Mouse (Mus musculus): ENCODE results near the gene Hmx3. TPM values are rescaled to one million over a fixed set of nuclear protein-coding genes. Genes with fewer than 3 reads are reported as not detected.

The Hmx3 gene
- total and polyA plus RNA-seq, 3 experiments = not detected

- TF ChIP-seq TCF12 (IDR thresholded peaks at IDR 0.05; ENCODE audit: low read depth, low read length) = peak; percentile 48; the same call in 1 of the 2 replicates
- peak; percentile 94 for TF ChIP-seq UBTF (IDR thresholded peaks at IDR 0.05; ENCODE audit: low read depth, low read length)
- no peak for TF ChIP-seq JUN (IDR thresholded peaks at IDR 0.05; ENCODE audit: insufficient read depth, low read depth, low read length)
- TF ChIP-seq JUND (conservative IDR thresholded peaks at IDR 0.05; ENCODE audit: low read depth, low read length) = no peak
- peak; percentile 16; the same call in 1 of the 2 replicates for TF ChIP-seq MXI1 (IDR thresholded peaks at IDR 0.05; ENCODE audit: low read depth, low read length)
- no peak for TF ChIP-seq SMC3 (IDR thresholded peaks at IDR 0.05; ENCODE audit: low read depth, low read length)
- 0 out of 2 replicates have a peak, but pooled peaks have one; percentile 7 for TF ChIP-seq IRF4 (IDR thresholded peaks at IDR 0.05; ENCODE audit: low read depth, low read length)
- TF ChIP-seq CHD1 (IDR thresholded peaks at IDR 0.05; ENCODE audit: low read depth, low read length) = 0 out of 2 replicates have a peak, but pooled peaks have one; percentile 48
- peak; percentile 57 for TF ChIP-seq ELF1 (IDR thresholded peaks at IDR 0.05; ENCODE audit: low read depth, low read length)
- no peak for TF ChIP-seq TBP (conservative IDR thresholded peaks at IDR 0.05; ENCODE audit: low read depth, low read length)
- no peak for TF ChIP-seq ZMIZ1 (IDR thresholded peaks at IDR 0.05; ENCODE audit: low read depth, low read length)
- TF ChIP-seq SIN3A (IDR thresholded peaks at IDR 0.05; ENCODE audit: low read length) = 0 out of 2 replicates have a peak, but pooled peaks have one; percentile 50
- peak; percentile 27; the same call in 1 of the 2 replicates for TF ChIP-seq HCFC1 (IDR thresholded peaks at IDR 0.05; ENCODE audit: low read depth, low read length)
- TF ChIP-seq USF1 (IDR thresholded peaks at IDR 0.05; ENCODE audit: low read depth, low read length) = no peak
- TF ChIP-seq EP300 (IDR thresholded peaks at IDR 0.05; ENCODE audit: low read length) = no peak
- peak; percentile 37; the same call in 1 of the 2 replicates for TF ChIP-seq NELFE (IDR thresholded peaks at IDR 0.05; ENCODE audit: low read depth, low read length)
- TF ChIP-seq MEF2A (IDR thresholded peaks at IDR 0.05; ENCODE audit: borderline replicate concordance, low read depth, low read length) = no peak
- H3K9ac ChIP-seq (ENCODE audit: insufficient read depth, low read depth) = peak overlapping the region; percentile 75
- H3K27me3 ChIP-seq (replicated peaks) = peaks cover 51% of the 10 kb centered on the region
- H3K36me3 ChIP-seq (replicated peaks in 1 of 2; ENCODE audit: control insufficient read depth in 1 of 2, insufficient read depth in 1 of 2, low read length in 1 of 2) = peaks cover 2 to 5% of the 10 kb centered on the region in 2 experiments
- no peaks in the 10 kb centered on the region for H3K9me3 ChIP-seq (replicated peaks; ENCODE audit: low read length)
- in situ Hi-C loops (cut with MboI; ENCODE audit: low pct_ligation_motif_present, low pct_unique_long_range_greater_than_20kb, low sequenced_read_pairs) (no loop called here), dilution Hi-C loops (cut with MboI; ENCODE audit: extremely low pct_ligation_motif_present, extremely low pct_unique_long_range_greater_than_20kb, low sequenced_read_pairs) (no loop called here)
- peak overlapping the region; percentile 54 for H3K4me2 ChIP-seq (ENCODE audit: insufficient read depth, low read depth, poor library complexity, severe bottlenecking)
- peak overlapping the region; percentile 30; the same call in 1 of the 2 replicates for H3K27ac ChIP-seq (ENCODE audit: insufficient read depth, low read depth)
- peak overlapping the region; percentile 67 to 80 (median 70) for H3K4me3 ChIP-seq (replicated peaks in 1 of 3; ENCODE audit: low read depth in 2 of 3, low read length in 2 of 3, poor library complexity in 1 of 3)
- peak; percentile 23 for DNase-seq (ENCODE audit: extremely low read depth)
- peaks cover 6 to 20% of the 10 kb centered on the region in 2 experiments for H3K4me1 ChIP-seq (ENCODE audit: control insufficient read depth in 1 of 2, insufficient read depth in 2 of 2)
- no peaks in the 10 kb centered on the region for H3K79me2 ChIP-seq (replicated peaks; ENCODE audit: control insufficient read depth, extremely low read depth, insufficient read depth, poor library complexity, severe bottlenecking)
These were observed 11.9 kb downstream of the Hmx3 start for GRCm38 (mm10) chr7:131554341-131555180.

All from CH12.LX (cell line).